Mouse (Mus musculus) CH12.LX (cell line): ENCODE results near the gene Klf15. TPM values are rescaled to one million over a fixed set of nuclear protein-coding genes. Genes with fewer than 3 reads are reported as not detected.

Experiments
- DNase-seq: peaks from one replicate; pipeline ENCODE4 v3.0.0-alpha.2; 2013; ENCODE audit errors: extremely low read depth
- H3K27ac ChIP-seq: 2 replicates; pipeline ENCODE4 v1.5.1; 2012; ENCODE audit warnings: low read depth, mild to moderate bottlenecking, control low read depth, moderate library complexity; ENCODE audit not compliant: insufficient read depth
- H3K27me3 ChIP-seq: replicated peaks from 2 replicates; pipeline ENCODE3; 2012; ENCODE audit warnings: inconsistent platforms
- H3K36me3 ChIP-seq, 2 experiments: replicated peaks in 1 of 2; 2 replicates each; pipeline versions ENCODE3 to v1.6.1; 2012; ENCODE audit warnings: inconsistent platforms in 1 of 2, low read length in 1 of 2, mild to moderate bottlenecking in 1 of 2, mixed read lengths in 1 of 2, moderate library complexity in 1 of 2; ENCODE audit not compliant: control insufficient read depth in 1 of 2, insufficient read depth in 1 of 2
- H3K4me1 ChIP-seq, 2 experiments: 2 replicates each; pipeline ENCODE4 v1.6.1; 2012; ENCODE audit warnings: inconsistent platforms in 1 of 2, moderate library complexity in 1 of 2; ENCODE audit not compliant: insufficient read depth in 2 of 2, control insufficient read depth in 1 of 2
- H3K4me2 ChIP-seq: 2 replicates; pipeline ENCODE4 v1.6.1; 2012; ENCODE audit warnings: low read depth, mild to moderate bottlenecking, control low read depth; ENCODE audit not compliant: poor library complexity, insufficient read depth, severe bottlenecking
- H3K4me3 ChIP-seq, 3 experiments: fragments of 150-350 bp in 1 of 3; sonication (generic) in 1 of 3; replicated peaks in 1 of 3; 2 replicates each; pipeline versions ENCODE3 to v1.5.1; 2011 to 2012; ENCODE audit warnings: low read depth in 2 of 3, low read length in 2 of 3, mild to moderate bottlenecking in 2 of 3, moderate library complexity in 2 of 3, control low read depth in 1 of 3, improper control_type of control experiment in 1 of 3, inconsistent platforms in 1 of 3, mixed read lengths in 1 of 3; ENCODE audit not compliant: poor library complexity in 1 of 3
- H3K79me2 ChIP-seq: replicated peaks from 2 replicates; pipeline ENCODE4 v1.6.1; 2012; ENCODE audit warnings: mild to moderate bottlenecking, moderate library complexity; ENCODE audit not compliant: control insufficient read depth, poor library complexity, insufficient read depth, severe bottlenecking; ENCODE audit errors: extremely low read depth
- H3K9ac ChIP-seq: 2 replicates; pipeline ENCODE4 v1.6.1; 2012; ENCODE audit warnings: low read depth, mild to moderate bottlenecking, control low read depth, moderate library complexity; ENCODE audit not compliant: insufficient read depth
- H3K9me3 ChIP-seq: replicated peaks from 2 replicates; pipeline ENCODE3; 2012; ENCODE audit warnings: low read length, inconsistent platforms, mixed read lengths
- BHLHE40 ChIP-seq: IDR thresholded peaks from 2 replicates; pipeline ENCODE4 v1.6.1; 2011; ENCODE audit warnings: mild to moderate bottlenecking, low read depth, low read length, improper control_type of control experiment
- CHD1 ChIP-seq: IDR thresholded peaks from 2 replicates; pipeline ENCODE4 v1.6.1; 2012; ENCODE audit warnings: low read depth, low read length, improper control_type of control experiment, inconsistent platforms
- CHD2 ChIP-seq: IDR thresholded peaks from 2 replicates; pipeline ENCODE4 v1.6.1; 2011; ENCODE audit warnings: low read length, improper control_type of control experiment
- E2F4 ChIP-seq: IDR thresholded peaks from 2 replicates; pipeline ENCODE4 v1.6.1; 2011; ENCODE audit warnings: low read depth, low read length, improper control_type of control experiment; ENCODE audit not compliant: insufficient replicate concordance
- ELF1 ChIP-seq: IDR thresholded peaks from 2 replicates; pipeline ENCODE4 v1.6.1; 2014; ENCODE audit warnings: low read depth, mild to moderate bottlenecking, inconsistent platforms, low read length, improper control_type of control experiment
- EP300 ChIP-seq: IDR thresholded peaks from 2 replicates; pipeline ENCODE4 v1.6.1; 2011; ENCODE audit warnings: low read length, improper control_type of control experiment
- ETS1 ChIP-seq: conservative IDR thresholded peaks from 2 replicates; pipeline ENCODE4 v1.6.1; 2012; ENCODE audit warnings: low read depth, mild to moderate bottlenecking, inconsistent platforms, low read length, improper control_type of control experiment, moderate library complexity
- GABPA ChIP-seq: IDR thresholded peaks from 2 replicates; pipeline ENCODE4 v1.6.1; 2012; ENCODE audit warnings: low read depth, low read length, improper control_type of control experiment, inconsistent platforms; ENCODE audit not compliant: insufficient replicate concordance
- HCFC1 ChIP-seq: IDR thresholded peaks from 2 replicates; pipeline ENCODE4 v1.6.1; 2012; ENCODE audit warnings: low read depth, mild to moderate bottlenecking, inconsistent platforms, low read length, improper control_type of control experiment
- IRF4 ChIP-seq: IDR thresholded peaks from 2 replicates; pipeline ENCODE4 v1.6.1; 2014; ENCODE audit warnings: low read depth, mild to moderate bottlenecking, inconsistent platforms, low read length, improper control_type of control experiment
- JUN ChIP-seq: IDR thresholded peaks from 2 replicates; pipeline ENCODE4 v1.6.1; 2011; ENCODE audit warnings: low read depth, mild to moderate bottlenecking, low read length, improper control_type of control experiment, moderate library complexity; ENCODE audit not compliant: insufficient read depth
- JUND ChIP-seq: conservative IDR thresholded peaks from 2 replicates; pipeline ENCODE4 v1.6.1; 2011; ENCODE audit warnings: low read depth, low read length, improper control_type of control experiment
- MAFK ChIP-seq: IDR thresholded peaks from 2 replicates; pipeline ENCODE4 v1.6.1; 2011; ENCODE audit warnings: low read length, improper control_type of control experiment; ENCODE audit not compliant: insufficient replicate concordance
- MAZ ChIP-seq: IDR thresholded peaks from 2 replicates; pipeline ENCODE4 v1.6.1; 2012; ENCODE audit warnings: low read depth, mild to moderate bottlenecking, inconsistent platforms, low read length, improper control_type of control experiment, moderate library complexity
- MXI1 ChIP-seq: IDR thresholded peaks from 2 replicates; pipeline ENCODE4 v1.6.1; 2011; ENCODE audit warnings: mild to moderate bottlenecking, low read depth, low read length, improper control_type of control experiment
- NELFE ChIP-seq: IDR thresholded peaks from 2 replicates; pipeline ENCODE4 v1.6.1; 2011; ENCODE audit warnings: low read depth, low read length, improper control_type of control experiment
- NRF1 ChIP-seq: IDR thresholded peaks from 2 replicates; pipeline ENCODE4 v1.6.1; 2014; ENCODE audit warnings: low read depth, mild to moderate bottlenecking, inconsistent platforms, low read length, improper control_type of control experiment, moderate library complexity
- PAX5 ChIP-seq: IDR thresholded peaks from 2 replicates; pipeline ENCODE4 v1.6.1; 2012; ENCODE audit warnings: low read length, inconsistent platforms, mixed read lengths
- POLR2A ChIP-seq: IDR thresholded peaks from 2 replicates; pipeline ENCODE4 v1.6.1; 2011; ENCODE audit warnings: low read depth, mild to moderate bottlenecking, improper control_type of control experiment, low read length
- POLR2AphosphoS2 ChIP-seq: IDR thresholded peaks from 2 replicates; pipeline ENCODE4 v1.6.1; 2011; ENCODE audit warnings: low read depth, low read length, improper control_type of control experiment
- RAD21 ChIP-seq: IDR thresholded peaks from 2 replicates; pipeline ENCODE4 v1.6.1; 2011; ENCODE audit warnings: low read depth, mild to moderate bottlenecking, low read length, improper control_type of control experiment, moderate library complexity
- RCOR1 ChIP-seq: conservative IDR thresholded peaks from 2 replicates; pipeline ENCODE4 v1.6.1; 2012; ENCODE audit warnings: low read depth, mild to moderate bottlenecking, inconsistent platforms, low read length, improper control_type of control experiment
- SMC3 ChIP-seq: IDR thresholded peaks from 2 replicates; pipeline ENCODE4 v1.6.1; 2011; ENCODE audit warnings: low read depth, low read length, improper control_type of control experiment
- TBP ChIP-seq: conservative IDR thresholded peaks from 2 replicates; pipeline ENCODE4 v1.6.1; 2011; ENCODE audit warnings: low read depth, low read length, improper control_type of control experiment
- USF2 ChIP-seq: conservative IDR thresholded peaks from 2 replicates; pipeline ENCODE4 v1.6.1; 2011; ENCODE audit warnings: low read depth, low read length, improper control_type of control experiment
- ZC3H11A ChIP-seq: IDR thresholded peaks from 2 replicates; pipeline ENCODE4 v1.6.1; 2012; ENCODE audit warnings: low read depth, mild to moderate bottlenecking, inconsistent platforms, low read length, improper control_type of control experiment
- ZNF384 ChIP-seq: IDR thresholded peaks from 2 replicates; pipeline ENCODE4 v1.6.1; 2012; ENCODE audit warnings: low read depth, low read length, improper control_type of control experiment, inconsistent platforms
- dilution Hi-C: fragments of 300-500 bp; cut with MboI; formaldehyde crosslinking; loops from 2 replicates; pipeline ENCODE4 v1.14.3; 2020; ENCODE audit warnings: low sequenced_read_pairs; ENCODE audit not compliant: extremely low pct_unique_long_range_greater_than_20kb, extremely low pct_ligation_motif_present
- in situ Hi-C: fragments of 300-500 bp; cut with MboI; formaldehyde crosslinking; loops from 3 replicates; pipeline ENCODE4 v1.14.3; 2019; ENCODE audit warnings: low sequenced_read_pairs, low pct_ligation_motif_present, low pct_unique_long_range_greater_than_20kb, mixed read lengths
- polyA plus RNA-seq: library from polyadenylated mRNA; unstranded; fragments of >175 nt; gene quantifications from 2 replicates; pipeline ENCODE4 v1.2.1, GENCODE M21; 2012; ENCODE audit warnings: low read depth; ENCODE audit not compliant: insufficient read length
- total RNA-seq, 2 experiments: library from RNA; depleted of rRNA; stranded (reverse); fragments of 300-350 nt in 1 of 2; fragments of >200 nt in 1 of 2; gene quantifications; 2 replicates each; pipeline ENCODE4 v1.2.3; 2012 to 2014

Klf15 gene
- total and polyA plus RNA-seq, 3 experiments, result not detected

GRCm38 (mm10) chr6:90489532-90489931 lies 27.2 kb downstream of the Klf15 start:
- Histone ChIP-seq H3K79me2 (no peaks in the 10 kb centered on the region), H3K4me2 (no peak overlapping the region), H3K27ac (no peak overlapping the region), H3K4me1 (no peaks in the 10 kb centered on the region), H3K9me3 (no peaks in the 10 kb centered on the region), H3K9ac (no peak overlapping the region), H3K4me3 (no peak overlapping the region), H3K27me3 (peaks cover 75% of the 10 kb centered on the region), H3K36me3 (no peaks in the 10 kb centered on the region)
- in situ Hi-C loops, result no loop called here
- no peak for DNase-seq
- TF ChIP-seq E2F4 (no peak), NRF1 (no peak), BHLHE40 (no peak), ETS1 (no peak)
- dilution Hi-C loops, result no loop called here

GRCm38 (mm10) chr6:90490976-90491375 lies 28.6 kb downstream of the Klf15 start:
- dilution Hi-C loops, result no loop called here

GRCm38 (mm10) chr6:90491956-90492744 lies 29.8 kb downstream of the Klf15 start:
- Histone ChIP-seq H3K4me3 (no peak overlapping the region), H3K9me3 (no peaks in the 10 kb centered on the region), H3K36me3 (no peaks in the 10 kb centered on the region), H3K4me1 (no peaks in the 10 kb centered on the region), H3K27me3 (peaks cover 75% of the 10 kb centered on the region), H3K27ac (no peak overlapping the region), H3K9ac (no peak overlapping the region), H3K79me2 (no peaks in the 10 kb centered on the region), H3K4me2 (no peak overlapping the region)
- in situ Hi-C loops (no loop called here), dilution Hi-C loops (no loop called here)
- TF ChIP-seq ELF1 (no peak), RCOR1 (no peak), NRF1 (no peak), HCFC1 (no peak), POLR2AphosphoS2 (no peak), USF2 (no peak), GABPA (no peak), MXI1 (no peak), PAX5 (no peak), SMC3 (no peak)
- DNase-seq, result no peak

More at GRCm38 (mm10) chr6:90490976-90491375, 28.6 kb downstream of the Klf15 start:
- no peak overlapping the region for H3K4me2 ChIP-seq
- H3K36me3 ChIP-seq, result no peaks in the 10 kb centered on the region
- no peaks in the 10 kb centered on the region for H3K79me2 ChIP-seq
- no peak overlapping the region for H3K27ac ChIP-seq
- H3K27me3 ChIP-seq, result peaks cover 75% of the 10 kb centered on the region
- no peaks in the 10 kb centered on the region for H3K4me1 ChIP-seq
- TF ChIP-seq CHD2, result no peak
- TF ChIP-seq POLR2A, result no peak
- TF ChIP-seq ELF1, result no peak
- no peak for TF ChIP-seq MAFK
- TF ChIP-seq NELFE, result no peak
- TF ChIP-seq JUND, result no peak
- no peak for TF ChIP-seq USF2
- TF ChIP-seq JUN, result no peak
- TF ChIP-seq TBP, result no peak
- no peak for TF ChIP-seq ZC3H11A
- TF ChIP-seq ETS1, result no peak
- TF ChIP-seq EP300, result no peak
- TF ChIP-seq POLR2AphosphoS2, result no peak
- no peak for TF ChIP-seq GABPA
- TF ChIP-seq IRF4, result no peak
- no peak for TF ChIP-seq ZNF384
- TF ChIP-seq CHD1, result no peak
- TF ChIP-seq RAD21, result no peak
- no peak for TF ChIP-seq MAZ
- no peak for DNase-seq
- no peak overlapping the region for H3K4me3 ChIP-seq
- H3K9me3 ChIP-seq, result no peaks in the 10 kb centered on the region
- H3K9ac ChIP-seq, result no peak overlapping the region
- in situ Hi-C loops, result no loop called here
